Mouse (Mus musculus) megakaryocyte progenitor cell, adult 5-6 weeks (primary cell): Measurements from ENCODE around the gene Higd1a. TPM values are rescaled to one million over a fixed set of nuclear protein-coding genes. Genes with fewer than 3 reads are reported as not detected.

ENCODE experiments used
- ATAC-seq: replicated peaks from 2 replicates; pipeline ENCODE4 v1.8.0; 2016; ENCODE audit warnings: mild to moderate bottlenecking, moderate TSS enrichment, inconsistent platforms; ENCODE audit not compliant: poor library complexity
- total RNA-seq, 2 experiments: library from RNA; stranded (forward) in 1 of 2; stranded (reverse) in 1 of 2; fragments of 157-497, 149-512 nt in 1 of 2; fragments of 200-1000 nt in 1 of 2; gene quantifications; 2 replicates each; pipeline versions ENCODE4 v1.2.3 to v1.2.4; 2015 to 2017

Higd1a gene
- total RNA-seq, 2 experiments from 2014 or later = 21.7 to 89.9 TPM

- ATAC-seq = peak; percentile 51
Observed at GRCm38 (mm10) chr9:121802747-121803146, 55.4 kb downstream of the Higd1a start.

DNA sequence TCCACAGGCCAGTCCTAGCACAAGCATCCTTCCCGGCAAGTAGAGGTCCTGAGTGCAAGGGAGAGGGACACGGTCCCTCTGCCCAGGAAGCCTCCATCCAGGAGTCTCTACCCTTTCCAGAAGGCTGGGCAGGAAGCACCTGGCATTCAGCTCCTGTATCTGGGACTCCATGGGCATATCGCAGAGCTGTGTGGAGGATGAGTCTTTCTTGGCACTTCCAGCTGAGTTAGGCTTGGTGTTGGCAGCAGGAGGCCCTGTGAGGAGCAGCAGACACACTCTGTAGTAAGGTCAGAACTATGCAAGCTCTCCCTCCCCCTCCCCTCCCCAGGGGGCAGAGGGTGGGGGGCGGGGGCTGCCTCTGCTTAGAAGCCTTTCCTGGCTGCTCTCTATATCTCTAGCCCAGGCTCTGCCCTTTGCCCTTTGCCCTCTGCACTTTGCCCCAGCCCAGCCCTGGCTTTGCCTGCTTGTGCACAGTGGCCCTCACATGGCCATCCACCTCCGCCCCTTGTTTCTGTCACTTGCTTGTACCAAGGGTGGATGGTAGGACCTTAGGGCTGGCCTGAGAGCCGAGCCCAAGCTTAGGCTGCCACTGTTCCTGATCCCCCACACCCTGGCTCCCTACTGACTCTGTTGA, 59.2 kb downstream of the Higd1a start:
- no peak for ATAC-seq

Other genes with a start within 250 kb of the Higd1a start
- gene Lyzl4, start 216.3 kb downstream of the Higd1a start, total RNA-seq (2015) = not detected in 2 replicates
- not detected in 2 replicates for gene Lyzl4, start 216.3 kb downstream of the Higd1a start, total RNA-seq (2017)
- gene Vipr1, start 215.6 kb downstream of the Higd1a start, total RNA-seq (2015) = not detected in 2 replicates
- 0.12 and 0.41 TPM in 2 replicates for gene Vipr1, start 215.6 kb downstream of the Higd1a start, total RNA-seq (2017)
- gene Sec22c, start 152.9 kb downstream of the Higd1a start, total RNA-seq (2015) = 11.1 and 11.5 TPM in 2 replicates
- 6.6 and 12.0 TPM in 2 replicates for gene Sec22c, start 152.9 kb downstream of the Higd1a start, total RNA-seq (2017)
- 43.7 and 71.4 TPM in 2 replicates for gene Ss18l2, start 148.0 kb downstream of the Higd1a start, total RNA-seq (2015)
- gene Ss18l2, start 148.0 kb downstream of the Higd1a start, total RNA-seq (2017) = 39.8 and 59.3 TPM in 2 replicates
- 92.4 and 140 TPM in 2 replicates for gene Nktr, start 139.2 kb downstream of the Higd1a start, total RNA-seq (2015)
- gene Nktr, start 139.2 kb downstream of the Higd1a start, total RNA-seq (2017) = 100.0 and 142 TPM in 2 replicates
- 0.05 and 0.62 TPM in 2 replicates for gene Zfp651, start 99.0 kb downstream of the Higd1a start, total RNA-seq (2015)
- gene Zfp651, start 99.0 kb downstream of the Higd1a start, total RNA-seq (2017) = 0.24 TPM in 1 of 2 replicates, not detected in the other
- gene Klhl40, start 80.8 kb downstream of the Higd1a start, total RNA-seq (2015) = not detected in 2 replicates
- gene Klhl40, start 80.8 kb downstream of the Higd1a start, total RNA-seq (2017) = 0.17 TPM in 1 of 2 replicates, not detected in the other
- not detected in 2 replicates for gene Hhatl, start 65.9 kb downstream of the Higd1a start, total RNA-seq (2015)
- not detected in 2 replicates for gene Hhatl, start 65.9 kb downstream of the Higd1a start, total RNA-seq (2017)
- gene Ccdc13, start 18.9 kb downstream of the Higd1a start, total RNA-seq (2015) = 0.42 TPM in 1 of 2 replicates, not detected in the other
- gene Ccdc13, start 18.9 kb downstream of the Higd1a start, total RNA-seq (2017) = not detected in 2 replicates
- not detected in 2 replicates for gene Ackr2, start 40.0 kb upstream of the Higd1a start, total RNA-seq (2015)
- not detected in 2 replicates for gene Ackr2, start 40.0 kb upstream of the Higd1a start, total RNA-seq (2017)
- gene Cyp8b1, start 57.9 kb upstream of the Higd1a start, total RNA-seq (2015) = not detected in 2 replicates
- gene Cyp8b1, start 57.9 kb upstream of the Higd1a start, total RNA-seq (2017) = not detected in 2 replicates
- 0.25 TPM in 1 of 2 replicates, not detected in the other for gene Fam198a, start 92.6 kb upstream of the Higd1a start, total RNA-seq (2015)
- 0.17 and 0.30 TPM in 2 replicates for gene Fam198a, start 92.6 kb upstream of the Higd1a start, total RNA-seq (2017)
- 3.2 and 4.6 TPM in 2 replicates for gene Pomgnt2, start 138.7 kb upstream of the Higd1a start, total RNA-seq (2015)
- gene Pomgnt2, start 138.7 kb upstream of the Higd1a start, total RNA-seq (2017) = 4.9 and 6.7 TPM in 2 replicates